Mouse (Mus musculus) lung, postnatal 0 days (tissue): Measurements from ENCODE around the gene Ubald1.
A peak's percentile ranks its signal among the peaks of the same experiment; 100 is the strongest.

ENCODE experiments used
- CTCF ChIP-seq: IDR thresholded peaks from 2 replicates; pipeline ENCODE4 v1.5.1; 2016; ENCODE audit warnings: antibody characterized with exemption, mild to moderate bottlenecking
- EP300 ChIP-seq: IDR thresholded peaks from 2 replicates; pipeline ENCODE4 v1.6.1; 2016; ENCODE audit warnings: antibody characterized with exemption, mild to moderate bottlenecking, control low read depth

DNA sequence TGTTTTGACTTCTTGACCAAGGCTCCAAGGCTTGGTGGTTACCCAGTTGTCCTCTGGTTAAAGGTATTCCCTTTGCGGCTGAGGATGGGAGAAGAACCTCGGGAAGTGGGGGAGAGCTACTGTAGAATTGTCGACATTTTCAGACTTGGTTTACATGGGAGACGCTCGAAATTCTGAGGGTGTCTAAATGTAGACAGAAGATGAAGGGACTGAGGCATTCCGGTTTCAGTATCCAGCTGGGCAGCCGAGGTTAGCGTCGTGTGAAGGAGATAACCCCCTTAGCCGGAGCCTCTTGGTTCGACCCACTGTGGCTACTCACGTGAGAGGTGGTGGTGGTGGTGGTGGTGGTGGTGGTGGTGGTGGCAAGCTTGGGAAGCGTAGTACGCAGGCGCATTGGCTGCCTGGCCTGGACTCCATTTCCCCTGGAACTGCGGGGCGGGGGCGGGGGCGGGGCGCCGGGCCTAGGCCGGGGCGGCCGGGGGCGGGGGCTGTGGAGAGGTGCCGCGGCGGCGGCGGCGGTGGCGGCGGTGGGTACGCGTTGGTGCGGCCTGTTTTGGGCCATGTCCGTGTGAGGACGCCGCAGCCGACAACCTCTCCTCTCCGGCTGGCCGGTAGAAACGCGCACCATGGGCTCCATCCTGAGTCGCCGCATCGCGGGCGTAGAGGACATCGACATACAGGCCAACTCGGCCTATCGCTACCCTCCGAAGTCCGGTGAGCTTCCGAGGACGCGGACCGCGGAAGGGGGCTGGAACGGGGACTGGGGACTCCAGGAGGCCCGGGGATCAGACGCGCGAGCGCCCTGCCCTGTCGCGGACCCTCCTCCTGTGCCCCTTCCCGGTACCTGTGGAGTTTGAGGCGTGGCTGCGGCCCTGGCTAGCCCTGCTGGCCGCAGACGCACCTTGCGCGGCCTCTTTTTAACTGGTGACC, 5.9 kb upstream of the Ubald1 start, which contains the start of gene Mgrn1:
- peak; percentile 6; the same call in 1 of the 2 replicates for TF ChIP-seq CTCF
- 0 out of 2 replicates have a peak, but pooled peaks have one; percentile 43 for TF ChIP-seq EP300
